Mouse (Mus musculus) intestine, embryonic 15.5 days (tissue): ENCODE data around the gene Insl3. TPM values are rescaled to one million over a fixed set of nuclear protein-coding genes. Genes with fewer than 3 reads are reported as not detected.
A peak's percentile ranks its signal among the peaks of the same experiment; 100 is the strongest.
"Not testable (repeated sequence)": the region's sequence is repeated elsewhere in the genome, so short reads cannot be mapped to it uniquely, and the experiment has no call there.

Experiments used
- ATAC-seq: fragments of 200-750 bp; cut with Nextera tagmentation; 2 replicates; pipeline ENCODE4 v1.8.0; 2017; ENCODE audit warnings: moderate TSS enrichment, moderate library complexity
- H3K27ac ChIP-seq: fragments of 300-500 bp; sonication (generic); 2 replicates; pipeline ENCODE4 v1.5.1; 2015; ENCODE audit warnings: mild to moderate bottlenecking, inconsistent platforms
- H3K27me3 ChIP-seq: fragments of 300-500 bp; sonication (generic); replicated peaks from 2 replicates; pipeline ENCODE4 v1.6.1; 2015; ENCODE audit warnings: inconsistent platforms
- H3K36me3 ChIP-seq: fragments of 300-500 bp; sonication (generic); 2 replicates; pipeline ENCODE4 v1.6.1; 2015; ENCODE audit warnings: inconsistent platforms
- H3K4me1 ChIP-seq: fragments of 300-500 bp; sonication (generic); replicated peaks from 2 replicates; pipeline ENCODE4 v1.6.1; 2015; ENCODE audit warnings: inconsistent platforms
- H3K4me2 ChIP-seq: fragments of 300-500 bp; sonication (generic); replicated peaks from 2 replicates; pipeline ENCODE4 v1.6.1; 2015; ENCODE audit warnings: mild to moderate bottlenecking, inconsistent platforms
- H3K4me3 ChIP-seq: fragments of 300-500 bp; sonication (generic); replicated peaks from 2 replicates; pipeline ENCODE4 v1.5.1; 2015; ENCODE audit warnings: inconsistent platforms
- H3K9ac ChIP-seq: fragments of 300-500 bp; sonication (generic); 2 replicates; pipeline ENCODE4 v1.6.1; 2015; ENCODE audit warnings: inconsistent platforms
- H3K9me3 ChIP-seq: fragments of 300-500 bp; sonication (generic); 2 replicates; pipeline ENCODE4 v1.6.1; 2016; ENCODE audit warnings: inconsistent platforms
- WGBS: fragments of 180-500 bp; shearing (Covaris S2); methylation state at CpG from one replicate; pipeline ENCODE4 v1.1.7; 2015; 5-methylcytosine and 5-hydroxymethylcytosine counted together
- polyA plus RNA-seq: library from polyadenylated mRNA; unstranded; fragments of >200 nt; fragmentation: Nextera tagmentation; extraction: Ambion mirVana; gene quantifications from 2 replicates; pipeline ENCODE4 v1.2.1, GENCODE M21; 2015

Insl3 gene
- polyA plus RNA-seq, 1 experiment from 2014 or later, result 1.2 TPM

- WGBS, result 6% methylated on average over 29 of the region's 29 CpGs
- Histone ChIP-seq H3K27me3 (peaks cover 23% of the 10 kb centered on the region), H3K4me3 (peak overlapping the region; percentile 39), H3K36me3 (no peaks in the 10 kb centered on the region), H3K4me2 (peak overlapping the region; percentile 60), H3K9ac (peak overlapping the region; percentile 46), H3K9me3 (no peaks in the 10 kb centered on the region), H3K4me1 (peaks cover 11% of the 10 kb centered on the region; the same call in 1 of the 2 replicates), H3K27ac (peak overlapping the region; percentile 13; the same call in 1 of the 2 replicates)
- peak; percentile 42 for ATAC-seq
Measured at GRCm38 (mm10) chr8:71700493-71701269, 11.7 kb downstream of the Insl3 start.

DNA sequence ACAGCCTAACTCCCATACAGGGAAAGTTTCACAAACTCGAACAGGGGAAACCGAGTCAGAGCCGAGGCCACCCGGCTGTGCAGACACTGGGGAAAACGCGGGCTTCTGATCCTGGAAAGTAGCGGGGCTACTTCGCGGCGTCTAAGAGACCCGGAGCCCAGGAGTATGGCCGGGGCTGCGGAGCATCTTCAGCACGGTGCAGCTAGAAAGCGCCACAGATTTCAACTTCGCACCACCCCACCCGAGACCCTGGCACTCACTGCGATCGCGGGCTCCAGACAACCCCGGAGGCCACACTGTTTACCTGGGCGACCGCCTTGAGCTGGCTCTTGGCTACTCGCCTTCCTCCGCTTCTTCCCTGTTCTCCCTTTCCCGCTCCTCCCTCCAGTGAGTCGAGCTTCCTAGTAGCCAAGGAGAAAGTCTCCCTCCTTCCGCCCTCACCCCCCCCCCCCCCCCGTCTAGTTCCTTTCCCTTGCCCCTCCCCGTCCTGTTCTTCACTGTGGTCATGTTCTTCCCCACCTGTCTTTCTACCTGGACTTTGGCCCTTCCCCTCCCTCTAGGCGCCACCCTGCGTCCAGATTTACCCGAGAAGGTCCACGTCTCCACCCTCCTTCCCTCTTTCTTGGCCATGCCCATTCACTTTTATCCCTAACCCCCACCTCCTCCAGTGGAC is 12.5 kb downstream of the Insl3 start, which contains the start of gene B3gnt3:
Gene B3gnt3, minus strand, starts transcription at position 376 of the 673 bp plus-strand sequence.
- WGBS, result 13% methylated on average over 32 of the region's 34 CpGs
- Histone ChIP-seq H3K4me3 (peak within 1 kb of the TSS; percentile 39), H3K27ac (peak within 1 kb of the TSS; percentile 74), H3K4me1 (peaks cover 11% of the 10 kb centered on the region; the same call in 1 of the 2 replicates), H3K9ac (peak within 1 kb of the TSS; percentile 46), H3K36me3 (no peaks in the 10 kb centered on the region), H3K4me2 (peak within 1 kb of the TSS; percentile 60), H3K9me3 (no peaks in the 10 kb centered on the region), H3K27me3 (peaks cover 23% of the 10 kb centered on the region)
- ATAC-seq, result peak; percentile 80

- Histone ChIP-seq H3K27ac (peak overlapping the region; percentile 74), H3K4me3 (no peak overlapping the region)
Measured at GRCm38 (mm10) chr8:71702087-71702432, 13.0 kb downstream of the Insl3 start.

GRCm38 (mm10) chr8:71702923-71703322 is 13.9 kb downstream of the Insl3 start:
- no peak overlapping the region for H3K9ac ChIP-seq
- H3K4me3 ChIP-seq, result no peak overlapping the region
- no peaks in the 10 kb centered on the region for H3K36me3 ChIP-seq
- ATAC-seq, result peak; percentile 65
- peaks cover 11% of the 10 kb centered on the region; the same call in 1 of the 2 replicates for H3K4me1 ChIP-seq
- no peaks in the 10 kb centered on the region for H3K9me3 ChIP-seq
- H3K27ac ChIP-seq, result peak overlapping the region; percentile 74
- WGBS, result 59% methylated on average over 3 of the region's 3 CpGs
- H3K27me3 ChIP-seq, result peaks cover 23% of the 10 kb centered on the region
- peak overlapping the region; percentile 60 for H3K4me2 ChIP-seq

More at GRCm38 (mm10) chr8:71702087-71702432, 13.0 kb downstream of the Insl3 start:
- Histone ChIP-seq H3K36me3 (no peaks in the 10 kb centered on the region), H3K9ac (no peak overlapping the region), H3K9me3 (no peaks in the 10 kb centered on the region), H3K4me2 (peak overlapping the region; percentile 60), H3K27me3 (peaks cover 23% of the 10 kb centered on the region), H3K4me1 (peaks cover 11% of the 10 kb centered on the region; the same call in 1 of the 2 replicates)
- 27% methylated on average over 4 of the region's 4 CpGs for WGBS
- peak; percentile 58 for ATAC-seq

DNA sequence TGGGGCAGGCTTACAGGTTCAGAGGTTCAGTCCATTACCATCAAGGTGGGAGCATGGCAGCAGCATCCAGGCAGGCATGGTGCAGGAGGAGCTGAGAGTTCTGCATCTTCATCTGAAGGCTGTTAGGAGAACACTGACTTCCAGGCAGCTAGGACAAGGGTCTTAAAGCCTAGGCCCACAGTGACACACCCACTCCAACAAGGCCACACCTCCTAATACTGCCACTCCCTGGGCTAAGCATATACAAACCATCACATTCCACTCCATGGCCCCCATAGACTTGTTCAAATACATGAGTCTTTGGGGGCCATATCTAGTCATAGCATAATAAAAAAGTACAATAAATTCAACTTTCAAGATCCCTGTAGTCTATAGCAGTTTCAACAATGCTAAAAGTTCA is 14.4 kb downstream of the Insl3 start:
- H3K4me3 ChIP-seq, result not testable (repeated sequence)
- H3K27ac ChIP-seq, result peak overlapping the region; percentile 74; the same call in 1 of the 2 replicates
- H3K4me1 ChIP-seq, result peaks cover 11% of the 10 kb centered on the region; the same call in 1 of the 2 replicates

GRCm38 (mm10) chr8:71707874-71708273 is 18.9 kb downstream of the Insl3 start:
- Histone ChIP-seq H3K4me2 (no peak overlapping the region), H3K27ac (no peak overlapping the region), H3K27me3 (no peaks in the 10 kb centered on the region), H3K36me3 (no peaks in the 10 kb centered on the region), H3K4me1 (peaks cover 6% of the 10 kb centered on the region), H3K9ac (no peak overlapping the region), H3K4me3 (no peak overlapping the region), H3K9me3 (no peaks in the 10 kb centered on the region)
- 47% methylated on average over 8 of the region's 8 CpGs for WGBS
- ATAC-seq, result no peak

More for the DNA sequence above, 14.4 kb downstream of the Insl3 start:
- Histone ChIP-seq H3K27me3 (peaks cover 23% of the 10 kb centered on the region), H3K4me2 (0 out of 2 replicates have a peak overlapping the region, but pooled peaks have one; percentile 19)
- H3K9me3 ChIP-seq, H3K9ac ChIP-seq, H3K36me3 ChIP-seq: not testable (repeated sequence)
- 0 out of 2 replicates have a peak, but pooled peaks have one; percentile 14 for ATAC-seq

GRCm38 (mm10) chr8:71709134-71709799 is 20.3 kb downstream of the Insl3 start:
- Histone ChIP-seq H3K27ac (no peak overlapping the region), H3K4me2 (peak overlapping the region; percentile 61), H3K27me3 (no peaks in the 10 kb centered on the region), H3K36me3 (no peaks in the 10 kb centered on the region), H3K4me1 (peaks cover 6% of the 10 kb centered on the region), H3K4me3 (0 out of 2 replicates have a peak overlapping the region, but pooled peaks have one; percentile 10), H3K9me3 (no peaks in the 10 kb centered on the region), H3K9ac (no peak overlapping the region)
- ATAC-seq, result peak; percentile 46
- 41% methylated on average over 25 of the region's 25 CpGs for WGBS

DNA sequence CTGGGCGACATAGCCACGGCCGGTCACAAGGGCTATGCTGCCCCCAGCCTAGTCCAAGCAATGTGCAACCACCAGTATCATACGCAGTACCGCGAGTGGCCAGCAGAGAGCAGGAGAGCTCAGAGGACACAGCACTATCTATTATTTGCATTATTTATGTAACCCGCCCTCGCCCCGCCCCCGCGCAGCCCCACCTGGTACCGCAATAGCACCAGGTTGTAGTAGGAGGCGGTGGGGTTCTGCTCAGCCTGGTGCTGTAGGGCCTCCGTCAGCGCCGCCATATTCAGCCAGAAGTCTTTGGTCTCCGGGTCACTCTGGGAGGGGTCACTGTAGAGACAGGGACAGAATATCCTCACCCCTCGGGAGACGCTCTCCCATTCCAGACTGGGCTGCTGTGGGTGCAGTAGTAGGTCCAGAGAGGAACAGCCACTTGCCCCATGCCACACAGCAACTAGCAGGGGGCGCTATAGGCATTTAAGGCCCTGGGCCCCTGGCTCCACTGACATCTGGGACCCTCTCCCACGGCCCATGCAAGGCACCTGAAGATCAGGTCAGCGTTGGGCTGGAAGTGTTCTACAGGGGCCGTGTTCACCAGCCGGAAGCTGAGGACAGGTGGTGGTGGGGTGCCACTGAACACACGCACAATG is 20.9 kb downstream of the Insl3 start:
- no peak overlapping the region for H3K27ac ChIP-seq
- 0 out of 2 replicates have a peak overlapping the region, but pooled peaks have one; percentile 10 for H3K4me3 ChIP-seq
- no peaks in the 10 kb centered on the region for H3K27me3 ChIP-seq
- H3K9me3 ChIP-seq, result no peaks in the 10 kb centered on the region
- H3K4me1 ChIP-seq, result peaks cover 6% of the 10 kb centered on the region
- no peak overlapping the region; the same call in 1 of the 2 replicates for H3K9ac ChIP-seq
- WGBS, result 22% methylated on average over 25 of the region's 25 CpGs
- H3K36me3 ChIP-seq, result no peaks in the 10 kb centered on the region
- peak; percentile 59 for ATAC-seq
- H3K4me2 ChIP-seq, result peak overlapping the region; percentile 61

DNA sequence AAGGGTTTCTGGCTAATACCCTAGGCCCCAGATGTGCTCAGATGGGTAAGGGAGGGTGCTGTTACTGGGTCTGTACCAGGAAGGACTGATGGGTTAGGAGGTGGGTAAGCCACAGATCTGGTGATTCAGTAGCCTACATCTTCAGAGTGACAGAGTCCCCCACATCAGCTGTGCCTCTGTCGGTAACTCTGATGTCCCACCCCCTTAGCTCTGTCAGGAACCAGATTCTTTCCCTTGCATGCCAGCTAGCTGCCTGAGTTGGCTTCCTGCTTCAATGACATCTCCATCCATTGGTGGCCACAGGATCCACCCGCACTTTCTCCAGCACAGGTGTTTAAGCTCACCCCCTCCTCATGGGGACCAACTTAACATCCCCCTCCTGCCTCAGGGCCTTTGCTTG is 22.6 kb downstream of the Insl3 start:
- H3K4me3 ChIP-seq, result no peak overlapping the region
- peaks cover 6% of the 10 kb centered on the region for H3K4me1 ChIP-seq
- no peak overlapping the region for H3K4me2 ChIP-seq
- ATAC-seq, result no peak
- H3K9ac ChIP-seq, result no peak overlapping the region
- H3K9me3 ChIP-seq, result no peaks in the 10 kb centered on the region
- no peak overlapping the region for H3K27ac ChIP-seq
- H3K36me3 ChIP-seq, result no peaks in the 10 kb centered on the region
- 79% methylated on average over 2 of the region's 2 CpGs for WGBS
- no peaks in the 10 kb centered on the region for H3K27me3 ChIP-seq

- Histone ChIP-seq H3K27me3 (no peaks in the 10 kb centered on the region), H3K4me3 (no peak overlapping the region), H3K4me2 (no peak overlapping the region), H3K27ac (no peak overlapping the region), H3K9me3 (no peaks in the 10 kb centered on the region), H3K36me3 (no peaks in the 10 kb centered on the region), H3K4me1 (0 out of 2 replicates have a peak, but pooled peaks cover 5% of the 10 kb centered on the region), H3K9ac (no peak overlapping the region)
- 43% methylated on average over 8 of the region's 8 CpGs for WGBS
- ATAC-seq, result no peak
Measured at GRCm38 (mm10) chr8:71715531-71715930, 26.5 kb downstream of the Insl3 start.

DNA sequence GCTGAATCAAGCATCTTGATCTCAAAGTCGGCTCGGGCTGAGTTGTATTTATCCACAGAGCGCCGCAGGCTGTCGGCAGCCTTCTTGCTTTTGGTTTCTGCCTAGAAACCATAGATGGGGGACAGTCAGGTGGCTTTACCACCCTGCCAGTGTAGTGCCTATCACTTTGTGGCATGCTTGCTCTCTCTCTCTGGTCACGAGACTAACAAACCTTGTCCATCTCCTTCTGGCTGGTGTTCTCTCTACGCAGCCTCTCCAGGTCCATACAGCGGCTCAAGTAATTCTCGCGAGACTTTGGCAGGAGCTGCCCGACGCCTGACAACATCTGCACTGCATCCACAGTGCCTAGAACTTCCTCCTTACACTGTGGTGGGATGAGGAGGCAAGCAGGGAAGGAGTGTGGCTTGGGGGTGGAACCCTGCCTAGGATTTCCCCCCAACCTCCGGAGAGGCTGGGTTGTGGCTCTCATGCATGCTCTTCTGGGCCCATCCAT is 27.6 kb downstream of the Insl3 start:
- no peaks in the 10 kb centered on the region for H3K36me3 ChIP-seq
- no peak overlapping the region for H3K9ac ChIP-seq
- H3K27me3 ChIP-seq, result no peaks in the 10 kb centered on the region
- no peak overlapping the region for H3K4me3 ChIP-seq
- 81% methylated on average over 13 of the region's 13 CpGs for WGBS
- H3K27ac ChIP-seq, result no peak overlapping the region
- H3K4me2 ChIP-seq, result no peak overlapping the region
- no peak for ATAC-seq
- 0 out of 2 replicates have a peak, but pooled peaks cover 5% of the 10 kb centered on the region for H3K4me1 ChIP-seq
- no peaks in the 10 kb centered on the region for H3K9me3 ChIP-seq
